Mouse (Mus musculus) MEL (cell line): ENCODE data around the gene Klf1. TPM values are rescaled to one million over a fixed set of nuclear protein-coding genes. Genes with fewer than 3 reads are reported as not detected.

Experiments used
- DNase-seq: peaks from one replicate; pipeline ENCODE4 v3.0.0; 2011; ENCODE audit warnings: low read depth, low spot score
- H3K27ac ChIP-seq: 2 replicates; pipeline ENCODE4 v1.5.1; 2012; ENCODE audit warnings: low read depth, mild to moderate bottlenecking, control low read depth, low read length, moderate library complexity; ENCODE audit not compliant: control insufficient read depth
- H3K27me3 ChIP-seq, 2 experiments: fragments of 150-350 bp in 1 of 2; sonication (generic) in 1 of 2; 2 replicates each; pipeline ENCODE4 v1.6.1; 2012; ENCODE audit warnings: low read length in 2 of 2, mild to moderate bottlenecking in 2 of 2, improper control_type of control experiment in 1 of 2, moderate library complexity in 1 of 2; ENCODE audit not compliant: insufficient read depth in 2 of 2, control insufficient read depth in 1 of 2
- H3K36me3 ChIP-seq, 2 experiments: 2 replicates each; pipeline ENCODE4 v1.6.1; 2012 to 2014; ENCODE audit warnings: low read length in 2 of 2, improper control_type of control experiment in 1 of 2, inconsistent platforms in 1 of 2, mild to moderate bottlenecking in 1 of 2; ENCODE audit not compliant: insufficient read depth in 2 of 2, control insufficient read depth in 1 of 2
- H3K4me1 ChIP-seq, 2 experiments: fragments of 150-350 bp in 1 of 2; sonication (generic) in 1 of 2; 2 replicates each; pipeline ENCODE4 v1.6.1; 2012; ENCODE audit warnings: low read length in 2 of 2, improper control_type of control experiment in 1 of 2, mild to moderate bottlenecking in 1 of 2; ENCODE audit not compliant: insufficient read depth in 2 of 2, control insufficient read depth in 1 of 2
- H3K4me3 ChIP-seq, 2 experiments: fragments of 150-350 bp in 1 of 2; sonication (generic) in 1 of 2; 2 replicates each; pipeline ENCODE4 v1.5.1; 2012; ENCODE audit warnings: low read depth in 2 of 2, low read length in 2 of 2, mild to moderate bottlenecking in 2 of 2, moderate library complexity in 2 of 2, control low read depth in 1 of 2, improper control_type of control experiment in 1 of 2; ENCODE audit not compliant: control insufficient read depth in 1 of 2, insufficient read depth in 1 of 2
- H3K79me2 ChIP-seq: 2 replicates; pipeline ENCODE4 v1.6.1; 2012; ENCODE audit warnings: mild to moderate bottlenecking, low read length, moderate library complexity; ENCODE audit not compliant: control insufficient read depth, poor library complexity, insufficient read depth
- H3K9ac ChIP-seq: 2 replicates; pipeline ENCODE4 v1.6.1; 2012; ENCODE audit warnings: low read depth, mild to moderate bottlenecking, control low read depth, low read length, moderate library complexity; ENCODE audit not compliant: control insufficient read depth, poor library complexity, severe bottlenecking
- H3K9me3 ChIP-seq: fragments of 150-350 bp; sonication (generic); replicated peaks from 2 replicates; pipeline ENCODE4 v1.6.1; 2012; ENCODE audit warnings: mild to moderate bottlenecking, low read length, improper control_type of control experiment, moderate library complexity; ENCODE audit not compliant: insufficient read depth
- GABPA ChIP-seq: IDR thresholded peaks from 2 replicates; pipeline ENCODE4 v1.6.1; 2012; ENCODE audit warnings: low read depth, mild to moderate bottlenecking, inconsistent platforms, low read length, improper control_type of control experiment, moderate library complexity
- GATA1 ChIP-seq: IDR thresholded peaks from 2 replicates; pipeline ENCODE4 v1.6.1; 2011; ENCODE audit warnings: low read depth, low read length, improper control_type of control experiment
- HCFC1 ChIP-seq: IDR thresholded peaks from 2 replicates; pipeline ENCODE4 v1.6.1; 2012; ENCODE audit warnings: low read depth, mild to moderate bottlenecking, inconsistent platforms, low read length, improper control_type of control experiment, moderate library complexity
- MAZ ChIP-seq: IDR thresholded peaks from 2 replicates; pipeline ENCODE4 v1.6.1; 2012; ENCODE audit warnings: low read depth, mild to moderate bottlenecking, inconsistent platforms, low read length, improper control_type of control experiment
- MXI1 ChIP-seq: IDR thresholded peaks from 2 replicates; pipeline ENCODE4 v1.6.1; 2011; ENCODE audit warnings: mild to moderate bottlenecking, low read depth, low read length, improper control_type of control experiment
- MYB ChIP-seq: IDR thresholded peaks from 2 replicates; pipeline ENCODE4 v1.6.1; 2011; ENCODE audit warnings: mild to moderate bottlenecking, low read depth, low read length, improper control_type of control experiment
- MYC ChIP-seq: IDR thresholded peaks from 2 replicates; pipeline ENCODE4 v1.6.1; 2011; ENCODE audit warnings: low read depth, mild to moderate bottlenecking, low read length, improper control_type of control experiment, moderate library complexity
- NELFE ChIP-seq: IDR thresholded peaks from 2 replicates; pipeline ENCODE4 v1.6.1; 2011; ENCODE audit warnings: low read depth, low read length, improper control_type of control experiment
- POLR2A ChIP-seq, 2 experiments: IDR thresholded peaks; 2 replicates each; pipeline ENCODE4 v1.6.1; 2011 to 2012; ENCODE audit warnings: low read length in 2 of 2, mild to moderate bottlenecking in 2 of 2, control low read depth in 1 of 2, improper control_type of control experiment in 1 of 2, low read depth in 1 of 2, moderate library complexity in 1 of 2; ENCODE audit not compliant: control insufficient read depth in 1 of 2, insufficient read depth in 1 of 2, poor library complexity in 1 of 2
- POLR2AphosphoS2 ChIP-seq: IDR thresholded peaks from 2 replicates; pipeline ENCODE4 v1.6.1; 2011; ENCODE audit warnings: low read length, improper control_type of control experiment
- POLR2AphosphoS5 ChIP-seq: IDR thresholded peaks from 2 replicates; pipeline ENCODE4 v1.6.1; 2012; ENCODE audit warnings: low read depth, borderline replicate concordance, mild to moderate bottlenecking, inconsistent platforms, low read length, moderate library complexity, mixed read lengths
- RAD21 ChIP-seq: IDR thresholded peaks from 2 replicates; pipeline ENCODE4 v1.6.1; 2011; ENCODE audit warnings: mild to moderate bottlenecking, low read depth, low read length, improper control_type of control experiment
- SMC3 ChIP-seq: IDR thresholded peaks from 2 replicates; pipeline ENCODE4 v1.6.1; 2011; ENCODE audit warnings: low read depth, low read length, improper control_type of control experiment
- TBP ChIP-seq: IDR thresholded peaks from 2 replicates; pipeline ENCODE4 v1.8.0; 2011; ENCODE audit warnings: low read depth, low read length, improper control_type of control experiment
- UBTF ChIP-seq: IDR thresholded peaks from 2 replicates; pipeline ENCODE4 v1.6.1; 2012; ENCODE audit warnings: low read depth, mild to moderate bottlenecking, inconsistent platforms, low read length, improper control_type of control experiment, moderate library complexity, borderline replicate concordance; ENCODE audit not compliant: insufficient read depth
- USF2 ChIP-seq, 2 experiments: IDR thresholded peaks; 2 replicates each; pipeline ENCODE4 v1.6.1; 2011 to 2012; ENCODE audit warnings: improper control_type of control experiment in 2 of 2, low read length in 2 of 2, borderline replicate concordance in 1 of 2, inconsistent platforms in 1 of 2, low read depth in 1 of 2, mild to moderate bottlenecking in 1 of 2; ENCODE audit not compliant: insufficient read depth in 1 of 2
- ZKSCAN1 ChIP-seq: IDR thresholded peaks from 2 replicates; pipeline ENCODE4 v1.6.1; 2012; ENCODE audit warnings: low read depth, mild to moderate bottlenecking, inconsistent platforms, low read length, improper control_type of control experiment, moderate library complexity
- ZNF384 ChIP-seq: IDR thresholded peaks from 2 replicates; pipeline ENCODE4 v1.6.1; 2012; ENCODE audit warnings: low read depth, mild to moderate bottlenecking, inconsistent platforms, low read length, improper control_type of control experiment
- polyA plus RNA-seq, 2 experiments: library from polyadenylated mRNA; stranded (reverse) in 1 of 2; unstranded in 1 of 2; fragments of >175 nt in 1 of 2; fragments of >200 nt in 1 of 2; gene quantifications; 2 replicates each; pipeline versions ENCODE4 v1.2.1 to v1.2.4; 2012; ENCODE audit warnings: low replicate concordance in 2 of 2, low read depth in 1 of 2; ENCODE audit not compliant: insufficient read length in 2 of 2, insufficient read depth in 1 of 2, missing spikeins in 1 of 2
- total RNA-seq: library from RNA; depleted of rRNA; stranded (reverse); fragments of 300-350 nt; gene quantifications from 2 replicates; pipeline ENCODE4 v1.2.3, GENCODE M21; 2012

Gene Klf1
- total and polyA plus RNA-seq, 3 experiments = 234 to 262 TPM; not detected in 1

DNA sequence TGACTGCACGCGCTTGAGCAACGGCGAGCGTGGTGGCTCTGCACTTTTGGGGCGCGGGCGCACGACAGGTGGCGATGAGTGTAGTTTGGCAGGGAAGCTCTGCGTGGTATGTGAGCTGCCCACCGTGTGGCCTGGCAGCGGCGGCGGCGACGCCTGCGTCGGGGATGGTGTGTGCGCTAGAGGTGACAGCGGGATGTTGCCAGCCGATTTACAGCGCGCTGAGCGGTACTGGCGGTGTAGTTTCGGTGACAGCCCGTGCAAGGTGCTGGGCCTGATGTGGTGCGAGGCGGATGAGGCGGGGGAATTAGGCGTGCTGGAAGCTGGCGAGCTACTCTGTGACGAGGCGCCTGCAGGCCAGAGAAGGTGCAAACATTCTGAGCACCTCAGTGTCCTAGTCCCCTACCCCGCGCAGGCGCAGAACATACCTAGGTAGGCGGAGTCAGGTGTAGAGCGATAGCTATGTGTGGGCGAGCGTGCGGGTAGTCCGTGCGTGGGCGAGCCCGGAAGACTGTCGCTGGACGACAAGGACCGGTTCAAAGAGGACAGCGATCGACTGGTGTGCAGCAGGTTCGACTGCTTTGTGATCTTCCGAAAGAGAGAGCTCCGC, 11.3 kb downstream of the Klf1 start (continued):
- TF ChIP-seq RAD21 = no peak
- peak; percentile 98 for TF ChIP-seq POLR2AphosphoS2
- no peak for TF ChIP-seq GABPA
- TF ChIP-seq MYB = no peak
- peak; percentile 71 to 79 for TF ChIP-seq POLR2A (IDR thresholded peaks at IDR 0.05; ENCODE audit: control insufficient read depth in 1 of 2, insufficient read depth in 1 of 2, low read depth in 1 of 2, low read length in 2 of 2, poor library complexity in 1 of 2)
- TF ChIP-seq SMC3 = peak; percentile 15; the same call in 1 of the 2 replicates
- peak; percentile 71 for TF ChIP-seq NELFE
- TF ChIP-seq USF2 (IDR thresholded peaks at IDR 0.05; ENCODE audit: borderline replicate concordance in 1 of 2, insufficient read depth in 1 of 2, low read depth in 1 of 2, low read length in 2 of 2) = no peak
- no peak for TF ChIP-seq UBTF
- no peak for TF ChIP-seq GATA1
- 0 out of 2 replicates have a peak, but pooled peaks have one; percentile 63 for TF ChIP-seq TBP
- peak; percentile 55; the same call in 1 of the 2 replicates for TF ChIP-seq HCFC1
- 0 out of 2 replicates have a peak, but pooled peaks have one; percentile 47 for TF ChIP-seq ZKSCAN1
- no peak for TF ChIP-seq ZNF384
- peak; percentile 63; the same call in 1 of the 2 replicates for TF ChIP-seq MAZ
- peak; percentile 70; the same call in 1 of the 2 replicates for TF ChIP-seq POLR2AphosphoS5

DNA sequence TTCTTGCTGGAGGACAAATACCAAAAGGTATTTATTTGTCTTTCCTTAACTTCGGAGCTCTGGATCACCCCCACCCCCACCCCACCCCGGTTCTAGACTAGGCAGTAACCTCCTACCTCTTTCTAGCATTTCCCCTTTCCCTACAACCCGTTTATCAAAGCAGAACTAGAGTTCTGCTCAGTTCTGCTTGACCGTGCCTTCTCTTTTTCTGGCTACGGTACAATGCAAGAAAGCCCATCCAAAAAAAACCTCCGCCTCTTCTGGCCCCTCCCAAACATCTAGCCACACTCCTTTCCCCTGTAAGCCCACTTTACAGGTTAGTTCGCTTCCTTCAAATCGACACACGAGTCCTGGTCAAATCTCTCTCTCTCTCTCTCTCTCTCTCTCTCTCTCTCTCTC, 11.8 kb downstream of the Klf1 start:
- Histone ChIP-seq H3K4me1 (peaks cover 2 to 35% of the 10 kb centered on the region in 2 experiments; a peak in 3 of 4 replicates), H3K9ac (peak overlapping the region; percentile 69), H3K27ac (peak overlapping the region; percentile 96), H3K4me3 (peak overlapping the region; percentile 38 to 49), H3K79me2 (peaks cover 35% of the 10 kb centered on the region), H3K9me3 (no peaks in the 10 kb centered on the region), H3K27me3 (no peaks in the 10 kb centered on the region), H3K36me3 (peaks cover 0 to 28% of the 10 kb centered on the region in 2 experiments; a peak in 2 of 4 replicates)
- TF ChIP-seq MYC (peak; percentile 6; the same call in 1 of the 2 replicates), MXI1 (no peak; the same call in 1 of the 2 replicates)
- no peak for DNase-seq
